In the genomic region with DNA sequence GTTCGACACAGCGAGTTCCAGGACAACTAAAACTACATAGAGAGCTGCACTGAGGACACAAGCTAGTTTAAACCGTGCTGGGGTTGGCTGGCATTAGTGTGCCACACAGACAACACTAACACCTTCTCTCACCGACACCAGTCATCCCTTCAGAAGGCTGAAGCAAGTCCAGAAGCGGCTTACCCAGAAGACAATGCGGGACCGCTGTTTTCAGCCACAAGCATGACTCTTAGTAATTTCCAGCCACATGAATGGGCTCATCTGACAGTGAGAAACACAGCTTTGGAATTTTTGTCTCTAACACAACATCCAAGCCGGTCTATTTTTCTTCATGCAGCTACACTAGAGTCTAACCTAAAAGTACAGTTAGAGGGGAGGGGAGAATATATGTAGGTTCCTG, we compare ENCODE assay signal across 12 mouse cellular contexts.
"Had no signal": no experiment of that assay in that cellular context is flagged by ENCODE, and none has a peak within 500 bp of the region (broad histone marks: within the 10 kb centered on the region; RNA-seq: fewer than 3 reads in every experiment).

No protein-coding gene starts in this region.

- H3K36me3 ChIP-seq: midbrain, embryonic 10.5 days; midbrain, embryonic 13.5 days; midbrain, embryonic 15.5 days; neural tube, embryonic 12.5 days had no signal

- H3K27me3 ChIP-seq: midbrain, embryonic 13.5 days; midbrain, embryonic 15.5 days; neural tube, embryonic 12.5 days had no signal

- H3K9ac ChIP-seq: lung, embryonic 14.5 days; midbrain, embryonic 13.5 days; midbrain, embryonic 15.5 days; neural tube, embryonic 12.5 days had no signal

- ATAC-seq: midbrain, embryonic 13.5 days; midbrain, embryonic 15.5 days had no signal

- H3K27ac ChIP-seq: midbrain, embryonic 10.5 days; midbrain, embryonic 13.5 days; midbrain, embryonic 15.5 days; neural tube, embryonic 12.5 days had no signal

- H3K4me2 ChIP-seq: lung, embryonic 14.5 days; midbrain, embryonic 13.5 days; midbrain, embryonic 15.5 days; neural tube, embryonic 12.5 days had no signal

- H3K4me3 ChIP-seq: midbrain, embryonic 10.5 days; midbrain, embryonic 13.5 days; midbrain, embryonic 15.5 days; neural tube, embryonic 12.5 days had no signal

- DNase-seq: lung, adult 18-20 months; lung, embryonic 14.5 days; lung, postnatal 10 days; lung, postnatal 4 days; right cerebral cortex, postnatal 14 days; thymus, adult 18-20 months; thymus, postnatal 14 days; thymus, postnatal 36 days had no signal

- H3K9me3 ChIP-seq: midbrain, embryonic 10.5 days; midbrain, embryonic 13.5 days; midbrain, embryonic 15.5 days; neural tube, embryonic 12.5 days had no signal
